Mouse (Mus musculus): ENCODE measurements at regions not wholly inside any gene's neighbourhood (a gene's known extent, or its start where the extent isn't known, plus 50 kb on each side); places are given as distances from the start of the nearest gene placed in this dataset.

GRCm38 (mm10) chr4:31838592-31838991 is 125.3 kb upstream of the Map3k7 start:
- no peak for ATAC-seq (ENCODE audit: low FRiP score, low read depth)
- Histone ChIP-seq H3K4me1 (peaks cover 30% of the 10 kb centered on the region), H3K9ac (no peak overlapping the region), H3K36me3 (no peaks in the 10 kb centered on the region), H3K4me2 (replicated peaks) (no peak overlapping the region), H3K9me3 (0 out of 2 replicates have a peak, but pooled peaks cover 3% of the 10 kb centered on the region), H3K4me3 (no peak overlapping the region), H3K27ac (no peak overlapping the region), H3K27me3 (replicated peaks) (no peaks in the 10 kb centered on the region)
- WGBS: 24% methylated on average over 5 of the region's 5 CpGs

- ATAC-seq (ENCODE audit: low FRiP score, low read depth): no peak
- 84% methylated on average over 6 of the region's 6 CpGs for WGBS
Observed at GRCm38 (mm10) chr4:31849763-31850162, 114.1 kb upstream of the Map3k7 start.

GRCm38 (mm10) chr4:31851006-31851405 is 112.9 kb upstream of the Map3k7 start:
- H3K4me2 ChIP-seq (replicated peaks): no peak overlapping the region
- H3K9me3 ChIP-seq: no peaks in the 10 kb centered on the region
- ATAC-seq (ENCODE audit: low FRiP score, low read depth): no peak
- 65% methylated on average over 3 of the region's 3 CpGs for whole genome bisulfite sequencing
- H3K4me1 ChIP-seq: no peaks in the 10 kb centered on the region
- H3K36me3 ChIP-seq: no peaks in the 10 kb centered on the region
- H3K27me3 ChIP-seq (replicated peaks): no peaks in the 10 kb centered on the region
- H3K9ac ChIP-seq: no peak overlapping the region
- H3K4me3 ChIP-seq: no peak overlapping the region
- no peak overlapping the region for H3K27ac ChIP-seq

More at GRCm38 (mm10) chr4:31849763-31850162, 114.1 kb upstream of the Map3k7 start:
- Histone ChIP-seq H3K27ac (no peak overlapping the region), H3K9me3 (no peaks in the 10 kb centered on the region), H3K9ac (no peak overlapping the region), H3K4me3 (no peak overlapping the region), H3K4me2 (replicated peaks) (no peak overlapping the region), H3K4me1 (no peaks in the 10 kb centered on the region), H3K27me3 (replicated peaks) (no peaks in the 10 kb centered on the region), H3K36me3 (no peaks in the 10 kb centered on the region)

- no peak overlapping the region for H3K4me2 ChIP-seq (replicated peaks)
- H3K4me3 ChIP-seq: no peak overlapping the region
- no peak for ATAC-seq (ENCODE audit: low FRiP score, low read depth)
Observed at GRCm38 (mm10) chr4:31853851-31854250, 110.0 kb upstream of the Map3k7 start.

GRCm38 (mm10) chr4:31860389-31860788 is 103.5 kb upstream of the Map3k7 start:
- 94% methylated on average over 2 of the region's 2 CpGs for WGBS
- Histone ChIP-seq H3K4me2 (replicated peaks) (no peak overlapping the region), H3K9ac (no peak overlapping the region), H3K4me3 (no peak overlapping the region), H3K36me3 (no peaks in the 10 kb centered on the region), H3K4me1 (no peaks in the 10 kb centered on the region), H3K27me3 (replicated peaks) (no peaks in the 10 kb centered on the region), H3K9me3 (no peaks in the 10 kb centered on the region), H3K27ac (no peak overlapping the region)
- no peak for ATAC-seq (ENCODE audit: low FRiP score, low read depth)

More at GRCm38 (mm10) chr4:31853851-31854250, 110.0 kb upstream of the Map3k7 start:
- Histone ChIP-seq H3K9ac (no peak overlapping the region), H3K27me3 (replicated peaks) (no peaks in the 10 kb centered on the region), H3K4me1 (no peaks in the 10 kb centered on the region), H3K36me3 (no peaks in the 10 kb centered on the region), H3K27ac (no peak overlapping the region), H3K9me3 (no peaks in the 10 kb centered on the region)
- WGBS: 88% methylated on average over 6 of the region's 6 CpGs

GRCm38 (mm10) chr4:31861172-31861571 is 102.7 kb upstream of the Map3k7 start:
- no peak overlapping the region for H3K27ac ChIP-seq

GRCm38 (mm10) chr4:31872985-31873983 is 90.6 kb upstream of the Map3k7 start:
- peak; percentile 73 for ATAC-seq (ENCODE audit: low FRiP score, low read depth)

More at GRCm38 (mm10) chr4:31861172-31861571, 102.7 kb upstream of the Map3k7 start:
- Histone ChIP-seq H3K9ac (no peak overlapping the region), H3K27me3 (replicated peaks) (no peaks in the 10 kb centered on the region), H3K9me3 (no peaks in the 10 kb centered on the region), H3K4me2 (replicated peaks) (no peak overlapping the region), H3K4me1 (no peaks in the 10 kb centered on the region), H3K36me3 (no peaks in the 10 kb centered on the region), H3K4me3 (no peak overlapping the region)
- WGBS: 86% methylated on average over 3 of the region's 3 CpGs
- no peak for ATAC-seq (ENCODE audit: low FRiP score, low read depth)

GRCm38 (mm10) chr4:31877389-31877788 is 86.5 kb upstream of the Map3k7 start:
- no peak overlapping the region for H3K27ac ChIP-seq
- ATAC-seq (ENCODE audit: low FRiP score, low read depth): no peak
- H3K4me3 ChIP-seq: no peak overlapping the region
- H3K27me3 ChIP-seq (replicated peaks): no peaks in the 10 kb centered on the region
- H3K9me3 ChIP-seq: no peaks in the 10 kb centered on the region
- peaks cover 29% of the 10 kb centered on the region for H3K4me1 ChIP-seq
- no peaks in the 10 kb centered on the region for H3K36me3 ChIP-seq
- 21% methylated on average over 3 of the region's 3 CpGs for WGBS
- no peak overlapping the region for H3K4me2 ChIP-seq (replicated peaks)
- no peak overlapping the region for H3K9ac ChIP-seq

More at GRCm38 (mm10) chr4:31872985-31873983, 90.6 kb upstream of the Map3k7 start:
- Histone ChIP-seq H3K4me2 (replicated peaks) (no peak overlapping the region), H3K9ac (no peak overlapping the region), H3K27ac (no peak overlapping the region), H3K9me3 (no peaks in the 10 kb centered on the region), H3K4me3 (no peak overlapping the region), H3K36me3 (no peaks in the 10 kb centered on the region), H3K4me1 (peaks cover 16% of the 10 kb centered on the region), H3K27me3 (replicated peaks) (no peaks in the 10 kb centered on the region)
- 31% methylated on average over 9 of the region's 9 CpGs for WGBS

- H3K27me3 ChIP-seq (replicated peaks): no peaks in the 10 kb centered on the region
- 0 out of 2 replicates have a peak overlapping the region, but pooled peaks have one; percentile 5 for H3K4me2 ChIP-seq (replicated peaks)
- peaks cover 25% of the 10 kb centered on the region for H3K4me1 ChIP-seq
- no peak overlapping the region for H3K9ac ChIP-seq
- no peaks in the 10 kb centered on the region for H3K9me3 ChIP-seq
- no peak overlapping the region for H3K27ac ChIP-seq
- peak; percentile 77 for ATAC-seq (ENCODE audit: low FRiP score, low read depth)
- no peaks in the 10 kb centered on the region for H3K36me3 ChIP-seq
- 29% methylated on average over 10 of the region's 10 CpGs for WGBS
- H3K4me3 ChIP-seq: no peak overlapping the region
Observed at GRCm38 (mm10) chr4:31878493-31879191, 85.3 kb upstream of the Map3k7 start.

GRCm38 (mm10) chr4:31879192-31879585 is 84.7 kb upstream of the Map3k7 start:
- no peak for ATAC-seq (ENCODE audit: low FRiP score, low read depth)
- no peaks in the 10 kb centered on the region for H3K27me3 ChIP-seq (replicated peaks)
- H3K27ac ChIP-seq: no peak overlapping the region
- no peak overlapping the region for H3K4me3 ChIP-seq
- peaks cover 22% of the 10 kb centered on the region for H3K4me1 ChIP-seq
- no peak overlapping the region for H3K4me2 ChIP-seq (replicated peaks)
- no peaks in the 10 kb centered on the region for H3K9me3 ChIP-seq
- 50% methylated on average over 5 of the region's 5 CpGs for WGBS
- H3K9ac ChIP-seq: no peak overlapping the region
- no peaks in the 10 kb centered on the region for H3K36me3 ChIP-seq

- Histone ChIP-seq H3K27ac (no peak overlapping the region), H3K9ac (no peak overlapping the region), H3K4me1 (peaks cover 22% of the 10 kb centered on the region), H3K4me2 (replicated peaks) (peak overlapping the region; percentile 35), H3K36me3 (no peaks in the 10 kb centered on the region), H3K4me3 (no peak overlapping the region), H3K27me3 (replicated peaks) (no peaks in the 10 kb centered on the region), H3K9me3 (no peaks in the 10 kb centered on the region)
- 30% methylated on average over 7 of the region's 7 CpGs for WGBS
- peak; percentile 43; the same call in 1 of the 2 replicates for ATAC-seq (ENCODE audit: low FRiP score, low read depth)
Observed at GRCm38 (mm10) chr4:31880213-31880612, 83.7 kb upstream of the Map3k7 start.

- WGBS: 80% methylated on average over 3 of the region's 3 CpGs
Observed at GRCm38 (mm10) chr4:31889673-31890072, 74.2 kb upstream of the Map3k7 start.

More at GRCm38 (mm10) chr4:31889673-31890072, 74.2 kb upstream of the Map3k7 start:
- Histone ChIP-seq H3K4me2 (replicated peaks) (no peak overlapping the region), H3K9me3 (no peaks in the 10 kb centered on the region; the same call in 1 of the 2 replicates), H3K9ac (no peak overlapping the region), H3K4me3 (no peak overlapping the region), H3K36me3 (no peaks in the 10 kb centered on the region), H3K27me3 (replicated peaks) (no peaks in the 10 kb centered on the region), H3K4me1 (no peaks in the 10 kb centered on the region), H3K27ac (no peak overlapping the region)
- ATAC-seq (ENCODE audit: low FRiP score, low read depth): no peak
